Mouse (Mus musculus) C2C12 (cell line): Measurements from ENCODE around the gene Gsto2. TPM values are rescaled to one million over a fixed set of nuclear protein-coding genes. Genes with fewer than 3 reads are reported as not detected.

Experiments
- H3K27me3 ChIP-seq: one replicate; pipeline ENCODE4 v1.6.1; 2011; ENCODE audit not compliant: control insufficient read depth, insufficient read depth, insufficient read length
- H3K36me3 ChIP-seq: one replicate; pipeline ENCODE4 v1.6.1; 2011; ENCODE audit not compliant: control insufficient read depth, insufficient read depth
- H3K4me3 ChIP-seq: one replicate; pipeline ENCODE4 v1.5.1; 2011; ENCODE audit warnings: mild to moderate bottlenecking, control low read depth; ENCODE audit not compliant: poor library complexity, insufficient read depth, severe bottlenecking
- H3K79me2 ChIP-seq: one replicate; pipeline ENCODE4 v1.6.1; 2011; ENCODE audit not compliant: control insufficient read depth, insufficient read depth
- H3K79me3 ChIP-seq: one replicate; pipeline ENCODE4 v1.6.1; 2011; ENCODE audit warnings: low read depth, control low read depth
- H3ac ChIP-seq: one replicate; pipeline ENCODE3; 2011; ENCODE audit warnings: low read depth; ENCODE audit not compliant: control insufficient read depth, insufficient read length
- CEBPB ChIP-seq: IDR thresholded peaks from one replicate; pipeline ENCODE4 v1.6.1; 2011; ENCODE audit warnings: low read depth, mild to moderate bottlenecking, control low read depth, moderate library complexity
- CTCF ChIP-seq: IDR thresholded peaks from one replicate; pipeline ENCODE4 v1.5.1; 2011; ENCODE audit not compliant: control insufficient read depth, insufficient read depth, insufficient read length
- FOSL1 ChIP-seq: IDR thresholded peaks from one replicate; pipeline ENCODE4 v1.8.0; 2011; ENCODE audit warnings: mild to moderate bottlenecking, low read length; ENCODE audit not compliant: poor library complexity, insufficient read depth, severe bottlenecking
- MAX ChIP-seq: IDR thresholded peaks from one replicate; pipeline ENCODE4 v1.6.1; 2011; ENCODE audit warnings: mild to moderate bottlenecking, control low read depth
- MYOD1 ChIP-seq: IDR thresholded peaks from one replicate; pipeline ENCODE4 v1.6.1; 2011; ENCODE audit warnings: low read depth; ENCODE audit not compliant: control insufficient read depth, insufficient read length
- MYOG ChIP-seq: IDR thresholded peaks from one replicate; pipeline ENCODE4 v1.6.1; 2011; ENCODE audit not compliant: control insufficient read depth, insufficient read length; ENCODE audit errors: extremely low read depth
- USF1 ChIP-seq: IDR thresholded peaks from one replicate; pipeline ENCODE4 v1.6.1; 2011; ENCODE audit warnings: low read depth, mild to moderate bottlenecking, control low read depth, moderate library complexity
- polyA plus RNA-seq: library from polyadenylated mRNA; unstranded; fragments of >200 nt; fragmentation: generic; extraction: Trizol; gene quantifications from one replicate; pipeline ENCODE4 v1.2.1, GENCODE M21; 2012; ENCODE audit warnings: missing spikeins

Gsto2 gene
- polyA plus RNA-seq, 1 experiment = 2.6 TPM

DNA sequence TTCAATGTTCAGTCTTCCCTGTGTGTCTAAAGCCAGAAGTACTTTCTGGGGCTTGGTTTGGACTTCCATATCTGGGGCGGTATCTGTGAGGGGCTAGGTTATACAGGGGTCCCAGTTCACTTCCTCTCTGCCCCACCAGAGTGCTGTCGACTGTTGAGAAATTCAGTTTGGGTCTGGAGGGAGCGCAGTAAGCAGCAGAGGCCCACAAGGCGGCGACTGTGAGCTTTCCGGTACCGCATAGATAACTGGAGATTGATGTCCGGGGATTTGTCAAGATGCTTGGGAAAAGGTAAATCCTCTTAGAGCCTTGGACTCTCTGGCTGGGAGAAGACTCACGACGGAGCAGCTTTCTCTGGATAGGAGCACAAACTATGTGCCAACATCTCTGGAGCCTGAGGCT lies 6.2 kb downstream of the Gsto2 start:
- H3K36me3 ChIP-seq = no peaks in the 10 kb centered on the region
- no peaks in the 10 kb centered on the region for H3K79me2 ChIP-seq
- TF ChIP-seq MAX (no peak), MYOD1 (no peak)
- no peaks in the 10 kb centered on the region for H3K27me3 ChIP-seq
- no peak overlapping the region for H3K4me3 ChIP-seq
- H3ac ChIP-seq = no peak overlapping the region
- no peaks in the 10 kb centered on the region for H3K79me3 ChIP-seq

DNA sequence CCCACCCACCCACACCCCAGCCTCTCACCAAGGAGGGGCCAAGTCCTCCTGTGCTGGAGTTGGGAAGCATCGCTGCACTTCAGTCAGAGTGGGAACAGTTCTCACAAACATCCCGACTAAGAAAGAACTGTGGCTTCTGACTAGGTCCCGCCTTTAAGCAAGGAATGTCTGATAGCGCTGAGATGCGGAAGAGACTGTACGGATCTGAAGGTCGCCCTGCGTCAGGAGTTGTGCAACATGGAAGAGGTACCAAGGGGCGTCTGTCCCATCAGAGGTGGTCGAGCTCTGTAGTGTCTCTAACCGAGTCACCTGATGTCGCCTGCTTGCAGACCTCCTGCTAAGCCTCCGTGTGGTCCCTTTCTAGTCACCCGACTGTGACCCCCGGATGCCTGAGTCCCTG lies 10.9 kb downstream of the Gsto2 start:
- TF ChIP-seq USF1 (no peak), CTCF (no peak), MYOG (no peak), MYOD1 (no peak), MAX (no peak), FOSL1 (no peak), CEBPB (no peak)
- H3K27me3 ChIP-seq = no peaks in the 10 kb centered on the region
- no peak overlapping the region for H3ac ChIP-seq
- H3K79me3 ChIP-seq = no peaks in the 10 kb centered on the region
- H3K79me2 ChIP-seq = no peaks in the 10 kb centered on the region
- no peaks in the 10 kb centered on the region for H3K36me3 ChIP-seq
- H3K4me3 ChIP-seq = no peak overlapping the region

GRCm38 (mm10) chr19:47881538-47881937 lies 16.2 kb downstream of the Gsto2 start:
- Histone ChIP-seq H3K79me2 (no peaks in the 10 kb centered on the region), H3K36me3 (no peaks in the 10 kb centered on the region), H3K79me3 (no peaks in the 10 kb centered on the region), H3ac (no peak overlapping the region), H3K27me3 (no peaks in the 10 kb centered on the region), H3K4me3 (no peak overlapping the region)
- no peak for TF ChIP-seq USF1
- no peak for TF ChIP-seq FOSL1
- TF ChIP-seq CTCF = no peak
- no peak for TF ChIP-seq MYOD1
- no peak for TF ChIP-seq MYOG
- no peak for TF ChIP-seq MAX
- no peak for TF ChIP-seq CEBPB

- no peak overlapping the region for H3K4me3 ChIP-seq
- no peaks in the 10 kb centered on the region for H3K27me3 ChIP-seq
- no peak overlapping the region for H3ac ChIP-seq
- TF ChIP-seq MAX = peak; percentile 51
- no peak for TF ChIP-seq MYOG
- TF ChIP-seq CTCF = peak; percentile 94
- TF ChIP-seq USF1 = no peak
- TF ChIP-seq CEBPB = no peak
- TF ChIP-seq MYOD1 = no peak
- TF ChIP-seq FOSL1 = no peak
- H3K79me3 ChIP-seq = no peaks in the 10 kb centered on the region
- H3K36me3 ChIP-seq = no peaks in the 10 kb centered on the region
- no peaks in the 10 kb centered on the region for H3K79me2 ChIP-seq
Observed at GRCm38 (mm10) chr19:47882151-47882881, 17.0 kb downstream of the Gsto2 start.

GRCm38 (mm10) chr19:47882882-47883254 lies 17.5 kb downstream of the Gsto2 start:
- no peaks in the 10 kb centered on the region for H3K36me3 ChIP-seq
- TF ChIP-seq FOSL1 (no peak), MAX (no peak), CEBPB (no peak), USF1 (no peak), MYOD1 (no peak), MYOG (no peak), CTCF (no peak)

GRCm38 (mm10) chr19:47884296-47885085 lies 19.2 kb downstream of the Gsto2 start:
- no peaks in the 10 kb centered on the region for H3K36me3 ChIP-seq
- H3K79me3 ChIP-seq = no peaks in the 10 kb centered on the region
- no peak overlapping the region for H3ac ChIP-seq
- no peaks in the 10 kb centered on the region for H3K27me3 ChIP-seq
- no peak overlapping the region for H3K4me3 ChIP-seq
- TF ChIP-seq CEBPB (no peak), FOSL1 (no peak), CTCF (no peak), MYOG (no peak), USF1 (no peak), MAX (no peak), MYOD1 (no peak)
- no peaks in the 10 kb centered on the region for H3K79me2 ChIP-seq

More at GRCm38 (mm10) chr19:47882882-47883254, 17.5 kb downstream of the Gsto2 start:
- Histone ChIP-seq H3K79me3 (no peaks in the 10 kb centered on the region), H3K4me3 (no peak overlapping the region), H3ac (no peak overlapping the region), H3K27me3 (no peaks in the 10 kb centered on the region), H3K79me2 (no peaks in the 10 kb centered on the region)
